Mouse (Mus musculus): ENCODE data around the gene Tex2. TPM values are rescaled to one million over a fixed set of nuclear protein-coding genes. Genes with fewer than 3 reads are reported as not detected.

The Tex2 gene
- total RNA-seq, 1 experiment: 34.4 TPM

DNA sequence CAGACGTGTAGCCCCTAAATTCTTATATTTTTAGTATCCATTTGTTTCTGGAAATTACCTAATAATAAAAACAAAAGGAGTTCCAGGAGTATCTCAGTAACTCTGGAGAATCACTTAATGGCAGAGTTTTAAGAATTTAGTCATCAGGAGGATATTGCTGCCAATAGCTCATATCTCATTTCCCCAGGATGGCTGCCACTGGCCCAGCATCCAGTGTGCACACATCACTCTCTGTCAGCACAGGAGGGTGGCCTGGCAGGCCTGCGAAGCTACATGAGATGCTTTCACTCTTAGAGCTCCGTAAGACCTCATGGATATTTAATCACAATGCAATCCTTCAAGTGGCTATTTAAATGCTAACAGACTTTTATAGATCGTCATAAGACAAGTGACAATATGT, 91.6 kb downstream of the Tex2 start:
- in situ Hi-C loops (cut with MboI; ENCODE audit: low sequenced_read_pairs in 2 of 2, unreplicated experiment in 2 of 2): loop anchor here in 1 of 2 experiments (25.0 kb wide), 1 partner anchor 216 kb away; no protein-coding TSS in a partner anchor
- no peaks in the 10 kb centered on the region for H3K9me3 ChIP-seq (ENCODE audit: control insufficient read depth, insufficient read depth, low read depth, low read length)
- no peak for DNase-seq (ENCODE audit: low read depth, low spot score)
- no peak overlapping the region for H3K4me3 ChIP-seq (ENCODE audit: insufficient read depth in 1 of 2, low read depth in 1 of 2, low read length in 2 of 2, poor library complexity in 1 of 2, severe bottlenecking in 1 of 2)
- no peak overlapping the region for H3K9ac ChIP-seq (ENCODE audit: insufficient read depth, low read depth, low read length, poor library complexity, severe bottlenecking)
- H3K36me3 ChIP-seq (ENCODE audit: control insufficient read depth, insufficient read depth, low read length, poor library complexity, severe bottlenecking): peaks cover 2% of the 10 kb centered on the region; the same call in 1 of the 2 replicates
- no peak overlapping the region for H3K27ac ChIP-seq (ENCODE audit: insufficient read depth, low read depth, low read length, poor library complexity, severe bottlenecking)
- H3K4me1 ChIP-seq (ENCODE audit: control insufficient read depth in 2 of 2, insufficient read depth in 2 of 2, low read length in 2 of 2, poor library complexity in 1 of 2): peaks cover 0 to 25% of the 10 kb centered on the region in 2 experiments; a peak in 2 of 4 replicates
- TF ChIP-seq CHD2 (IDR thresholded peaks at IDR 0.05; ENCODE audit: low read depth, low read length): no peak
- no peak for TF ChIP-seq ZC3H11A (IDR thresholded peaks at IDR 0.05; ENCODE audit: borderline replicate concordance, low read depth, low read length)
- TF ChIP-seq ZNF384 (IDR thresholded peaks at IDR 0.05; ENCODE audit: low read depth, low read length): no peak
- TF ChIP-seq MAFK (IDR thresholded peaks at IDR 0.05; ENCODE audit: insufficient read depth, low read depth, low read length): no peak

DNA sequence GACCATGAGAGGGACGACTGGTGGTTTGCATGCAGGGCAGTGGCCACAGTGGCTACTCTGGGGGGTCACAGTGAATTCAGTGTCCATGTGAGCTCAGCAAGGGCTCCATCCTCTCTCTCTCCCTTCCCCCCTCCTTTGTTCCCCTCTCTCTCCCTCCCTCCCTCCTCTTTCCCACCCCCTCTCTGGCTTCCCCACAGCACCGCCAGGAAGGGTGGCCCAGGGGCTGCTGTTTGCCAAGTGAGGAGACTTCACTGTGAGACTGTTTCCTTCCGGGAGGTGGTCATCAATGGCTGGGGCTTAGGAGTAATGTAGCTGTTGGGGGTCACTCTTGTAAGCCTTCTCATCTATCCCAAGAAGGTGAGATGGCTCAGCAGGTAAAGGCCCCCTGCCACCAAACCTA, 92.8 kb downstream of the Tex2 start:
- H3K9ac ChIP-seq (ENCODE audit: insufficient read depth, low read depth, low read length, poor library complexity, severe bottlenecking): no peak overlapping the region; the same call in 1 of the 2 replicates
- in situ Hi-C loops (cut with MboI; ENCODE audit: low sequenced_read_pairs in 2 of 2, unreplicated experiment in 2 of 2): loop anchor here in 1 of 2 experiments (25.0 kb wide), 1 partner anchor 217 kb away; no protein-coding TSS in a partner anchor
- no peak overlapping the region for H3K27ac ChIP-seq (ENCODE audit: insufficient read depth, low read depth, low read length, poor library complexity, severe bottlenecking)

DNA sequence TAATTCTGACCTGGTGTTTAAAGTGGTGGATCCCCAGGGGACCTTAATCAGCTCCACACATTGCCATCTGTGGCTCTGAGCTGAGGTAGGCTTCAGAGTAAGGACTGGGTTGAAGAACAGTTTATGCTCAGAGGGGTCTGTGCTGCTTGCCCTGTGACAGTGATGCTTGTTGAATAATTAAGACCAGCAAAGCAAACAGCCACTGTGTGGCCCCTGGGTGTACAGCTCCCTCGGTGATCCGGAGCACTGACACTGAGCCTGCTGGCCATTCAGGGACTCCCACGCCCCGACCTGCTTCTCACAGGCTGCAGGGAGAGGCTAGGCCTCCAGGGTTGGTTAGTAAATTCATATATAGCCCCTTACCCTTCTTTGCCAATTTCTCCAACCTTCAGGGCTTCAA, 93.7 kb downstream of the Tex2 start:
- Histone ChIP-seq H3K9ac (ENCODE audit: insufficient read depth, low read depth, low read length, poor library complexity, severe bottlenecking) (no peak overlapping the region), H3K9me3 (ENCODE audit: control insufficient read depth, insufficient read depth, low read depth, low read length) (no peaks in the 10 kb centered on the region), H3K4me3 (ENCODE audit: insufficient read depth in 1 of 2, low read depth in 1 of 2, low read length in 2 of 2, poor library complexity in 1 of 2, severe bottlenecking in 1 of 2) (no peak overlapping the region), H3K4me1 (ENCODE audit: control insufficient read depth in 2 of 2, insufficient read depth in 2 of 2, low read length in 2 of 2, poor library complexity in 1 of 2) (peaks cover 0 to 27% of the 10 kb centered on the region in 2 experiments; a peak in 2 of 4 replicates), H3K36me3 (ENCODE audit: control insufficient read depth, insufficient read depth, low read length, poor library complexity, severe bottlenecking) (no peaks in the 10 kb centered on the region), H3K27ac (ENCODE audit: insufficient read depth, low read depth, low read length, poor library complexity, severe bottlenecking) (no peak overlapping the region)
- in situ Hi-C loops (cut with MboI; ENCODE audit: low sequenced_read_pairs in 2 of 2, unreplicated experiment in 2 of 2): loop anchor here (5.0 to 25.0 kb wide), 3 partner anchors 108 to 235 kb away; partner anchors contain the start of genes Milr1 (in 1 of the 2) and Pecam1 (in 1 of the 2)
- no peak for DNase-seq (ENCODE audit: low read depth, low spot score)
- TF ChIP-seq HCFC1 (IDR thresholded peaks at IDR 0.05; ENCODE audit: borderline replicate concordance, insufficient read depth, low read length) (no peak), MAFK (IDR thresholded peaks at IDR 0.05; ENCODE audit: insufficient read depth, low read depth, low read length) (no peak), CHD2 (IDR thresholded peaks at IDR 0.05; ENCODE audit: low read depth, low read length) (no peak), ZNF384 (IDR thresholded peaks at IDR 0.05; ENCODE audit: low read depth, low read length) (no peak), ZC3H11A (IDR thresholded peaks at IDR 0.05; ENCODE audit: borderline replicate concordance, low read depth, low read length) (no peak)

More for the DNA sequence above, 92.8 kb downstream of the Tex2 start:
- H3K9me3 ChIP-seq (ENCODE audit: control insufficient read depth, insufficient read depth, low read depth, low read length): no peaks in the 10 kb centered on the region
- no peak for DNase-seq (ENCODE audit: low read depth, low spot score)
- TF ChIP-seq CHD2 (IDR thresholded peaks at IDR 0.05; ENCODE audit: low read depth, low read length): no peak
- H3K4me3 ChIP-seq (ENCODE audit: insufficient read depth in 1 of 2, low read depth in 1 of 2, low read length in 2 of 2, poor library complexity in 1 of 2, severe bottlenecking in 1 of 2): no peak overlapping the region
- H3K36me3 ChIP-seq (ENCODE audit: control insufficient read depth, insufficient read depth, low read length, poor library complexity, severe bottlenecking): no peaks in the 10 kb centered on the region
- H3K4me1 ChIP-seq (ENCODE audit: control insufficient read depth in 2 of 2, insufficient read depth in 2 of 2, low read length in 2 of 2, poor library complexity in 1 of 2): peaks cover 0 to 27% of the 10 kb centered on the region in 2 experiments; a peak in 2 of 4 replicates

GRCm38 (mm10) chr11:106518391-106518790, 94.8 kb downstream of the Tex2 start:
- Histone ChIP-seq H3K9me3 (ENCODE audit: control insufficient read depth, insufficient read depth, low read depth, low read length) (no peaks in the 10 kb centered on the region), H3K4me3 (ENCODE audit: insufficient read depth in 1 of 2, low read depth in 1 of 2, low read length in 2 of 2, poor library complexity in 1 of 2, severe bottlenecking in 1 of 2) (no peak overlapping the region), H3K4me1 (ENCODE audit: control insufficient read depth in 2 of 2, insufficient read depth in 2 of 2, low read length in 2 of 2, poor library complexity in 1 of 2) (peaks cover 0 to 27% of the 10 kb centered on the region in 2 experiments; a peak in 2 of 4 replicates), H3K9ac (ENCODE audit: insufficient read depth, low read depth, low read length, poor library complexity, severe bottlenecking) (no peak overlapping the region), H3K36me3 (ENCODE audit: control insufficient read depth, insufficient read depth, low read length, poor library complexity, severe bottlenecking) (no peaks in the 10 kb centered on the region), H3K27ac (ENCODE audit: insufficient read depth, low read depth, low read length, poor library complexity, severe bottlenecking) (no peak overlapping the region)
- no peak for DNase-seq (ENCODE audit: low read depth, low spot score)
- in situ Hi-C loops (cut with MboI; ENCODE audit: low sequenced_read_pairs in 2 of 2, unreplicated experiment in 2 of 2): loop anchor here (5.0 to 25.0 kb wide), 3 partner anchors 109 to 236 kb away; partner anchors contain the start of genes Milr1 (in 1 of the 2) and Pecam1 (in 1 of the 2)
- TF ChIP-seq ZC3H11A (IDR thresholded peaks at IDR 0.05; ENCODE audit: borderline replicate concordance, low read depth, low read length): no peak
- TF ChIP-seq ZNF384 (IDR thresholded peaks at IDR 0.05; ENCODE audit: low read depth, low read length): no peak
- no peak for TF ChIP-seq HCFC1 (IDR thresholded peaks at IDR 0.05; ENCODE audit: borderline replicate concordance, insufficient read depth, low read length)
- TF ChIP-seq MAFK (IDR thresholded peaks at IDR 0.05; ENCODE audit: insufficient read depth, low read depth, low read length): no peak
- TF ChIP-seq CHD2 (IDR thresholded peaks at IDR 0.05; ENCODE audit: low read depth, low read length): no peak
